Mouse (Mus musculus) MEL (cell line): Measurements from ENCODE around the gene Gbp2b. TPM values are rescaled to one million over a fixed set of nuclear protein-coding genes. Genes with fewer than 3 reads are reported as not detected.

Experiments
- DNase-seq: peaks from one replicate; pipeline ENCODE4 v3.0.0; 2011; ENCODE audit warnings: low read depth, low spot score
- H3K27ac ChIP-seq: 2 replicates; pipeline ENCODE4 v1.5.1; 2012; ENCODE audit warnings: low read depth, mild to moderate bottlenecking, control low read depth, low read length, moderate library complexity; ENCODE audit not compliant: control insufficient read depth
- H3K27me3 ChIP-seq, 2 experiments: fragments of 150-350 bp in 1 of 2; sonication (generic) in 1 of 2; 2 replicates each; pipeline ENCODE4 v1.6.1; 2012; ENCODE audit warnings: low read length in 2 of 2, mild to moderate bottlenecking in 2 of 2, improper control_type of control experiment in 1 of 2, moderate library complexity in 1 of 2; ENCODE audit not compliant: insufficient read depth in 2 of 2, control insufficient read depth in 1 of 2
- H3K36me3 ChIP-seq, 2 experiments: 2 replicates each; pipeline ENCODE4 v1.6.1; 2012 to 2014; ENCODE audit warnings: low read length in 2 of 2, improper control_type of control experiment in 1 of 2, inconsistent platforms in 1 of 2, mild to moderate bottlenecking in 1 of 2; ENCODE audit not compliant: insufficient read depth in 2 of 2, control insufficient read depth in 1 of 2
- H3K4me1 ChIP-seq, 2 experiments: fragments of 150-350 bp in 1 of 2; sonication (generic) in 1 of 2; 2 replicates each; pipeline ENCODE4 v1.6.1; 2012; ENCODE audit warnings: low read length in 2 of 2, improper control_type of control experiment in 1 of 2, mild to moderate bottlenecking in 1 of 2; ENCODE audit not compliant: insufficient read depth in 2 of 2, control insufficient read depth in 1 of 2
- H3K4me3 ChIP-seq, 2 experiments: fragments of 150-350 bp in 1 of 2; sonication (generic) in 1 of 2; 2 replicates each; pipeline ENCODE4 v1.5.1; 2012; ENCODE audit warnings: low read depth in 2 of 2, low read length in 2 of 2, mild to moderate bottlenecking in 2 of 2, moderate library complexity in 2 of 2, control low read depth in 1 of 2, improper control_type of control experiment in 1 of 2; ENCODE audit not compliant: control insufficient read depth in 1 of 2, insufficient read depth in 1 of 2
- H3K79me2 ChIP-seq: 2 replicates; pipeline ENCODE4 v1.6.1; 2012; ENCODE audit warnings: mild to moderate bottlenecking, low read length, moderate library complexity; ENCODE audit not compliant: control insufficient read depth, poor library complexity, insufficient read depth
- H3K9ac ChIP-seq: 2 replicates; pipeline ENCODE4 v1.6.1; 2012; ENCODE audit warnings: low read depth, mild to moderate bottlenecking, control low read depth, low read length, moderate library complexity; ENCODE audit not compliant: control insufficient read depth, poor library complexity, severe bottlenecking
- H3K9me3 ChIP-seq: fragments of 150-350 bp; sonication (generic); replicated peaks from 2 replicates; pipeline ENCODE4 v1.6.1; 2012; ENCODE audit warnings: mild to moderate bottlenecking, low read length, improper control_type of control experiment, moderate library complexity; ENCODE audit not compliant: insufficient read depth
- BHLHE40 ChIP-seq: IDR thresholded peaks from 2 replicates; pipeline ENCODE4 v1.6.1; 2012; ENCODE audit warnings: low read depth, mild to moderate bottlenecking, inconsistent platforms, low read length, improper control_type of control experiment, borderline replicate concordance
- CHD2 ChIP-seq: IDR thresholded peaks from 2 replicates; pipeline ENCODE4 v1.6.1; 2011; ENCODE audit warnings: low read length, improper control_type of control experiment
- CTCF ChIP-seq, 3 experiments: IDR thresholded peaks in 2 of 3; conservative IDR thresholded peaks in 1 of 3; 2 replicates each; pipeline ENCODE4 v1.5.1; 2011 to 2012; ENCODE audit warnings: low read length in 3 of 3, low read depth in 2 of 3, mild to moderate bottlenecking in 2 of 3, improper control_type of control experiment in 1 of 3, inconsistent platforms in 1 of 3, mixed read lengths in 1 of 3, moderate library complexity in 1 of 3; ENCODE audit not compliant: control insufficient read depth in 1 of 3, insufficient read depth in 1 of 3, poor library complexity in 1 of 3, severe bottlenecking in 1 of 3
- ELF1 ChIP-seq: IDR thresholded peaks from 2 replicates; pipeline ENCODE4 v1.6.1; 2014; ENCODE audit warnings: low read depth, mild to moderate bottlenecking, inconsistent platforms, low read length, improper control_type of control experiment, moderate library complexity
- EP300 ChIP-seq, 2 experiments: IDR thresholded peaks; 2 replicates each; pipeline ENCODE4 v1.6.1; 2011; ENCODE audit warnings: improper control_type of control experiment in 2 of 2, low read length in 2 of 2, low read depth in 1 of 2, mild to moderate bottlenecking in 1 of 2
- GABPA ChIP-seq: IDR thresholded peaks from 2 replicates; pipeline ENCODE4 v1.6.1; 2012; ENCODE audit warnings: low read depth, mild to moderate bottlenecking, inconsistent platforms, low read length, improper control_type of control experiment, moderate library complexity
- HCFC1 ChIP-seq: IDR thresholded peaks from 2 replicates; pipeline ENCODE4 v1.6.1; 2012; ENCODE audit warnings: low read depth, mild to moderate bottlenecking, inconsistent platforms, low read length, improper control_type of control experiment, moderate library complexity
- KAT2A ChIP-seq: conservative IDR thresholded peaks from 2 replicates; pipeline ENCODE4 v1.6.1; 2012; ENCODE audit warnings: low read depth, low read length, improper control_type of control experiment, inconsistent platforms
- MAZ ChIP-seq: IDR thresholded peaks from 2 replicates; pipeline ENCODE4 v1.6.1; 2012; ENCODE audit warnings: low read depth, mild to moderate bottlenecking, inconsistent platforms, low read length, improper control_type of control experiment
- MEF2A ChIP-seq: IDR thresholded peaks from 2 replicates; pipeline ENCODE4 v1.6.1; 2014; ENCODE audit warnings: low read depth, mild to moderate bottlenecking, inconsistent platforms, low read length, improper control_type of control experiment; ENCODE audit not compliant: poor library complexity, insufficient replicate concordance, severe bottlenecking; ENCODE audit errors: extremely low read depth
- MXI1 ChIP-seq: IDR thresholded peaks from 2 replicates; pipeline ENCODE4 v1.6.1; 2011; ENCODE audit warnings: mild to moderate bottlenecking, low read depth, low read length, improper control_type of control experiment
- RAD21 ChIP-seq: IDR thresholded peaks from 2 replicates; pipeline ENCODE4 v1.6.1; 2011; ENCODE audit warnings: mild to moderate bottlenecking, low read depth, low read length, improper control_type of control experiment
- SIN3A ChIP-seq: IDR thresholded peaks from 2 replicates; pipeline ENCODE4 v1.6.1; 2012; ENCODE audit warnings: low read length, improper control_type of control experiment, inconsistent platforms
- SMC3 ChIP-seq: IDR thresholded peaks from 2 replicates; pipeline ENCODE4 v1.6.1; 2011; ENCODE audit warnings: low read depth, low read length, improper control_type of control experiment
- TCF12 ChIP-seq: IDR thresholded peaks from 2 replicates; pipeline ENCODE4 v1.6.1; 2014; ENCODE audit warnings: low read depth, mild to moderate bottlenecking, inconsistent platforms, low read length, improper control_type of control experiment, moderate library complexity
- UBTF ChIP-seq: IDR thresholded peaks from 2 replicates; pipeline ENCODE4 v1.6.1; 2012; ENCODE audit warnings: low read depth, mild to moderate bottlenecking, inconsistent platforms, low read length, improper control_type of control experiment, moderate library complexity, borderline replicate concordance; ENCODE audit not compliant: insufficient read depth
- USF1 ChIP-seq: IDR thresholded peaks from 2 replicates; pipeline ENCODE4 v1.6.1; 2014; ENCODE audit warnings: low read depth, mild to moderate bottlenecking, inconsistent platforms, low read length, improper control_type of control experiment, moderate library complexity
- ZC3H11A ChIP-seq: IDR thresholded peaks from 2 replicates; pipeline ENCODE4 v1.6.1; 2012; ENCODE audit warnings: low read depth, mild to moderate bottlenecking, inconsistent platforms, low read length, improper control_type of control experiment
- ZKSCAN1 ChIP-seq: IDR thresholded peaks from 2 replicates; pipeline ENCODE4 v1.6.1; 2012; ENCODE audit warnings: low read depth, mild to moderate bottlenecking, inconsistent platforms, low read length, improper control_type of control experiment, moderate library complexity
- ZNF384 ChIP-seq: IDR thresholded peaks from 2 replicates; pipeline ENCODE4 v1.6.1; 2012; ENCODE audit warnings: low read depth, mild to moderate bottlenecking, inconsistent platforms, low read length, improper control_type of control experiment
- polyA plus RNA-seq, 2 experiments: library from polyadenylated mRNA; stranded (reverse) in 1 of 2; unstranded in 1 of 2; fragments of >175 nt in 1 of 2; fragments of >200 nt in 1 of 2; gene quantifications; 2 replicates each; pipeline versions ENCODE4 v1.2.1 to v1.2.4; 2012; ENCODE audit warnings: low replicate concordance in 2 of 2, low read depth in 1 of 2; ENCODE audit not compliant: insufficient read length in 2 of 2, insufficient read depth in 1 of 2, missing spikeins in 1 of 2
- total RNA-seq: library from RNA; depleted of rRNA; stranded (reverse); fragments of 300-350 nt; gene quantifications from 2 replicates; pipeline ENCODE4 v1.2.3, GENCODE M21; 2012

Gene Gbp2b
- total and polyA plus RNA-seq, 3 experiments: not detected

DNA sequence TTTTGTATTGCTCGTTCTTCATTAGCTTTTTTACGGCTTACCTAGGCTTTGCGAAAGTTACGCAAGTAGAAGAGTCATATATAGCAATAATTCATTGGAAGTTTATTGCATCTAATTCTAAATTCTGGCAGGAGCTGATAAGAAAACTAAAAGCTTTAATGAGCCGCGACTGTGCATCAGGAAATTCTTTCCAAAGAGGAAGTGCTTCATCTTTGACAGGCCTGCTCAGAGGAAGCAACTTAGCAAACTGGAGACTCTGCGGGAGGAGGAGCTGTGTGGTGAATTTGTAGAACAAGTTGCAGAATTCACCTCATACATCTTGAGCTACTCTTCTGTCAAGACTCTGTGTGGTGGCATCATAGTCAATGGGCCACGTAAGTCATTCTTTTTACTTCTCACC, 35.7 kb downstream of the Gbp2b start:
- Histone ChIP-seq H3K9me3 (no peaks in the 10 kb centered on the region), H3K79me2 (no peaks in the 10 kb centered on the region), H3K4me3 (no peak overlapping the region), H3K36me3 (no peaks in the 10 kb centered on the region), H3K27me3 (no peaks in the 10 kb centered on the region), H3K4me1 (no peaks in the 10 kb centered on the region), H3K9ac (no peak overlapping the region), H3K27ac (no peak overlapping the region)
- peak; percentile 39 for DNase-seq
- TF ChIP-seq BHLHE40 (no peak), CHD2 (no peak), MEF2A (no peak), KAT2A (no peak), GABPA (no peak), ZKSCAN1 (no peak), ZC3H11A (no peak), RAD21 (no peak), MAZ (no peak), SMC3 (no peak), UBTF (no peak), TCF12 (no peak), EP300 (IDR thresholded peaks at IDR 0.05; ENCODE audit: low read depth in 1 of 2, low read length in 2 of 2) (no peak), SIN3A (no peak), USF1 (no peak), MXI1 (no peak), ELF1 (no peak), HCFC1 (no peak)

- H3K27me3 ChIP-seq: peaks cover 0 to 5% of the 10 kb centered on the region in 2 experiments; a peak in 3 of 4 replicates
- H3K4me1 ChIP-seq: no peaks in the 10 kb centered on the region
- DNase-seq: peak; percentile 63
- H3K9me3 ChIP-seq: no peaks in the 10 kb centered on the region
- no peak overlapping the region for H3K9ac ChIP-seq
- peak; percentile 61 for TF ChIP-seq SMC3
- peak; percentile 35 for TF ChIP-seq RAD21
- TF ChIP-seq EP300 (IDR thresholded peaks at IDR 0.05; ENCODE audit: low read depth in 1 of 2, low read length in 2 of 2): no peak
- TF ChIP-seq ZNF384: no peak
- peak; percentile 48 to 64 (median 59) for TF ChIP-seq CTCF (IDR thresholded peaks at IDR 0.05 in 2 of 3, conservative IDR thresholded peaks at IDR 0.05 in 1 of 3; ENCODE audit: control insufficient read depth in 1 of 3, insufficient read depth in 1 of 3, low read depth in 2 of 3, low read length in 3 of 3, poor library complexity in 1 of 3, severe bottlenecking in 1 of 3)
- H3K79me2 ChIP-seq: no peaks in the 10 kb centered on the region
- no peaks in the 10 kb centered on the region for H3K36me3 ChIP-seq
- H3K27ac ChIP-seq: no peak overlapping the region
- H3K4me3 ChIP-seq: no peak overlapping the region
Observed at GRCm38 (mm10) chr3:142640201-142640600, 45.6 kb downstream of the Gbp2b start.
